Mouse (Mus musculus) brown adipose tissue, adult 24 weeks (tissue): Measurements from ENCODE around the gene Sphk1. TPM values are rescaled to one million over a fixed set of nuclear protein-coding genes. Genes with fewer than 3 reads are reported as not detected.

ENCODE experiments used
- H3K27ac ChIP-seq: fragments of 200-500 bp; replicated peaks from 2 replicates; pipeline ENCODE4 v1.5.1; 2012; ENCODE audit warnings: low read depth, mild to moderate bottlenecking, low read length
- H3K4me1 ChIP-seq: fragments of 200-500 bp; 2 replicates; pipeline ENCODE4 v1.6.1; 2012; ENCODE audit warnings: low read length, mixed read lengths; ENCODE audit not compliant: control insufficient read depth, insufficient read depth, insufficient read length
- H3K4me3 ChIP-seq: fragments of 200-500 bp; 2 replicates; pipeline ENCODE4 v1.5.1; 2012; ENCODE audit warnings: low read depth, mild to moderate bottlenecking, low read length, moderate library complexity; ENCODE audit not compliant: insufficient read depth
- polyA plus RNA-seq: library from polyadenylated mRNA; stranded (reverse); fragments of >200 nt; gene quantifications from 2 replicates; pipeline ENCODE4 v1.2.4, GENCODE M21; 2012; ENCODE audit not compliant: missing spikeins, insufficient read depth, insufficient read length

Gene Sphk1
- polyA plus RNA-seq, 1 experiment: not detected

- Histone ChIP-seq H3K4me1 (no peaks in the 10 kb centered on the region), H3K27ac (no peak overlapping the region), H3K4me3 (no peak overlapping the region)
These were observed 32.1 kb upstream of the Sphk1 start for GRCm38 (mm10) chr11:116498596-116498995.

GRCm38 (mm10) chr11:116499018-116499417 is 31.7 kb upstream of the Sphk1 start:
- H3K4me3 ChIP-seq: no peak overlapping the region
- H3K27ac ChIP-seq: no peak overlapping the region
- no peaks in the 10 kb centered on the region for H3K4me1 ChIP-seq

- no peak overlapping the region for H3K27ac ChIP-seq
- H3K4me3 ChIP-seq: no peak overlapping the region
- H3K4me1 ChIP-seq: no peaks in the 10 kb centered on the region
These were observed 29.5 kb upstream of the Sphk1 start for GRCm38 (mm10) chr11:116501005-116501746.

GRCm38 (mm10) chr11:116504516-116504915 is 26.2 kb upstream of the Sphk1 start:
- Histone ChIP-seq H3K27ac (no peak overlapping the region), H3K4me1 (no peaks in the 10 kb centered on the region), H3K4me3 (no peak overlapping the region)

DNA sequence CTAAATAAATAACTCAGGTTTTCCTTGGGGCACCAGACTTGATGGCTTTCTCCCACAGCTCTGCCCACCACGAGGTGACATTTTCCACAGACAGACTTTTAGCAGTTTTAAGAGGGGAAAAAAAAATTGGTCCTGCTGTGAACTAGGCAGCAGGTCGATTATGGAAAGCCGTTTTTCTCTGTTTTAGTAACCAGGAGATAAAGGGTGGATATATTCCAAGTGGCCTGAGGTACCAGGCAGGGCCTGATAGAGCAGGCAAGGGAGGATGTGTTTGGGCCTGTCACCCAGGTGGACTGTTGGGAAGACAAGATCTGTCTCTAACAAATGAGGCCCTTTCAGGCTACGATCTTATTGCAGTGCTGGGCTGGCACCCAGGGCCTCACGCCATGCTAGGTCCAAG is 25.2 kb upstream of the Sphk1 start:
- Histone ChIP-seq H3K4me1 (no peaks in the 10 kb centered on the region), H3K27ac (no peak overlapping the region), H3K4me3 (no peak overlapping the region)

DNA sequence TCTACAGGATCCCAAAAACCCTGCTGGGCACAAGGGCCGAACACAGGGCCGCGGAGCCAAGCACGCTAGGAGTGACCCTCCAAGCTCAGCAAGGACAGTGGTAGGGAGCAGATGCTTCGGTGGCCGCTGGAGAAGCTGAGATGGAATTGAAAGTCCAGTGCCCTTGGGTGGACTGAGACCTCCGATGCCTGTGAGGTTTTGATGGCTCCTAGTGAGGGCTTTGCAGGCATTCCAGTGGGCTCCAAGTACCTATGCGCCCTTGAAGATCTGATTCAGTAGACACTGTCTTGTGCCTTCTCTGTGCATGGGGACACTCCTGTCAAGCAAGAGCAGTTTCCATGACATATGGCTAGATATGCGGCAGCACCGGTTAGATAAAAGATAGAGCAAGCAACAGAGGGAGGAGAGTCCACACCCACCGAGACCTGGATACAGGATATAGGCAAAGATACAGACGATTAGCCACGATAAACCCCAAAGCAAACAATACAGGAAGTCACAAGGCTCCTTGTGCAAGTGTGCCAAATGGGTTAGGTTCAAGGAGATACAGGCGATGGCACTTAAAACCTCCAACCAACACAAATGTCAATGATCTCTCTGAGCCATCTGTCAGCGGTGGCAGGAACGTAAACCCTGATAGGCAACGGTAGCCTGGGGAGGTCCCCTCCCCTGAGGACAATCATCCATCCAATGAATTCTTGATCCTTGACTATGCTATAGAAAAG is 24.4 kb upstream of the Sphk1 start:
- H3K27ac ChIP-seq: no peak overlapping the region
- H3K4me1 ChIP-seq: no peaks in the 10 kb centered on the region
- H3K4me3 ChIP-seq: no peak overlapping the region

GRCm38 (mm10) chr11:116508689-116509088 is 22.0 kb upstream of the Sphk1 start:
- no peak overlapping the region for H3K27ac ChIP-seq
- no peaks in the 10 kb centered on the region for H3K4me1 ChIP-seq
- no peak overlapping the region for H3K4me3 ChIP-seq

- H3K4me3 ChIP-seq: no peak overlapping the region
- no peak overlapping the region for H3K27ac ChIP-seq
- H3K4me1 ChIP-seq: no peaks in the 10 kb centered on the region
These were observed 19.3 kb upstream of the Sphk1 start for GRCm38 (mm10) chr11:116511301-116511868.

DNA sequence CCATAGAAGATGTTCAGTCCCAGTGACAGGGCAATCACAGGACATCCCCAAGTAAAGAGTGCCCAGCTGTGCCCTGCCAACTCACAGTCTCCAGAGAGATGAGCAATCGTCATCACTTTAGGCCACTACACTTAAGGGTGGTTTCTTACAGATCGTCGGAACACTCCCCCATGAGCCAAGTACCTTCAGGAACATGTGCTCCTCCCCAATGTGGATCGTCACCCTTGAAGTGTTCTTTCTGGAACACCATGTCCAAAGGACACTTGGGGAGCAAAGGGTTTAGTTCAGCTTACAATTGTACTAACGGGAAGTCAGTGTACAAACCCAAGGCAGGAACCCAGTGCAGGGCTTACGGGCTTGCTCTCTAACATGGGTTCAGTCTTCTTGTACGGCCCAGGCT is 18.6 kb upstream of the Sphk1 start:
- H3K27ac ChIP-seq: no peak overlapping the region
- no peaks in the 10 kb centered on the region for H3K4me1 ChIP-seq
- H3K4me3 ChIP-seq: no peak overlapping the region

DNA sequence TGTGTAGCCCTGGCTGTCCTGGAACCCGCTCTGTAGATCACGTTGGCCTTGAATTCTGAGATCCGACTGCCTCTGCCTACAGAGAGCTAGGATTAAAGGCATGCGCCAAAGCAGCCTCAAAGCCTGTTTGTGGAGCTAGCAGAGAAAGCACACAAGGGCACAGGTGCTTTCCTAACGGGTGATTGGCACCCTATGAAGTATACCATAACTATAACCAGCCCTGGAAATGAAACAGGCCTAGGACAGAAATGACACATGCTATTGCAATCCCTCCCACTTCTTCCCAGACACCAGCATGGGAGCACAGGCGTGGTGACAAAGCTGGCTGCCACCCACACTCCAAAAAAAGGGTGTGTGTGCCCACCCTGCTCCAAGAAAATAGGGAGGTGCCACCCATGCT is 17.7 kb upstream of the Sphk1 start:
- H3K4me1 ChIP-seq: no peaks in the 10 kb centered on the region
- no peak overlapping the region for H3K27ac ChIP-seq
- H3K4me3 ChIP-seq: no peak overlapping the region

- Histone ChIP-seq H3K4me3 (no peak overlapping the region), H3K27ac (no peak overlapping the region), H3K4me1 (no peaks in the 10 kb centered on the region)
These were observed 17.1 kb upstream of the Sphk1 start for GRCm38 (mm10) chr11:116513531-116514038.

- H3K4me1 ChIP-seq: no peaks in the 10 kb centered on the region
- H3K27ac ChIP-seq: no peak overlapping the region
- no peak overlapping the region for H3K4me3 ChIP-seq
These were observed 15.2 kb upstream of the Sphk1 start for GRCm38 (mm10) chr11:116515330-116516020.

DNA sequence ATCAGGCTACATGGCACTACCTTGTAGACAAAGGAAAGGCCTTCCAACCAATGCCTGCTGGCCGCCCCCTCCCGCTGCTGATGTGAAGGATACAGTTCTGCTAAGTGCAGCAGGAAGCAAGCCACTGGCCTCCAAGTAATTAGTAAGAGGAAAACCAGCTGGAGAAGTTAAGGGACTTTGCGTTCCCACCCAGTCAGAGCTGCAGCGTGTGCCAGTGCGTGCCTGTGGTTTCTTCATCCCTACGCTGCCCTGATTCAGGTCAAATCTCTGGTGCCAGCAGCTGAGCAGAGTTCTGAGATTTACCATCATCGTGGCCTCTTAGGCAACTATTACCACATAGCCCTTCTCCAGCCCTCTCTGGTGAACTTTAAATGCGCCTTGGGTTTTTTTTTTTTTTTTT is 12.2 kb upstream of the Sphk1 start:
- H3K4me3 ChIP-seq: no peak overlapping the region
- no peak overlapping the region for H3K27ac ChIP-seq
- peaks cover 8% of the 10 kb centered on the region for H3K4me1 ChIP-seq

GRCm38 (mm10) chr11:116521143-116521542 is 9.6 kb upstream of the Sphk1 start:
- Histone ChIP-seq H3K27ac (no peak overlapping the region), H3K4me1 (peaks cover 9% of the 10 kb centered on the region), H3K4me3 (no peak overlapping the region)

- Histone ChIP-seq H3K4me3 (no peak overlapping the region), H3K27ac (no peak overlapping the region), H3K4me1 (peaks cover 9% of the 10 kb centered on the region)
These were observed 8.7 kb upstream of the Sphk1 start for GRCm38 (mm10) chr11:116522046-116522445.
